Mouse (Mus musculus) E14TG2a.4 (cell line): ENCODE results near the gene Elof1.

Experiments used
- CTCF ChIP-seq: conservative IDR thresholded peaks from 2 replicates; pipeline ENCODE4 v1.5.1; 2014; ENCODE audit warnings: low read length
- NANOG ChIP-seq: IDR thresholded peaks from 2 replicates; pipeline ENCODE4 v1.6.1; 2014; ENCODE audit warnings: borderline replicate concordance, low read length, mixed read lengths

- no peak for TF ChIP-seq CTCF
- TF ChIP-seq NANOG: no peak
Measured at GRCm38 (mm10) chr9:22149426-22150248, 32.7 kb upstream of the Elof1 start.
